Mouse (Mus musculus) duodenum, adult 2 months (tissue): ENCODE results near the gene Rxfp4. TPM values are rescaled to one million over a fixed set of nuclear protein-coding genes. Genes with fewer than 3 reads are reported as not detected.

Source experiments
- polyA plus RNA-seq: library from polyadenylated mRNA; depleted of rRNA; stranded (reverse); fragments of >200 nt; gene quantifications from 2 replicates; pipeline ENCODE4 v1.2.3, GENCODE M21; 2012; ENCODE audit warnings: low replicate concordance; rRNA removed

Gene Rxfp4
- polyA plus RNA-seq: not detected in 2 replicates

GRCm38 (mm10) chr3:88652846-88653515, at the start of gene Rxfp4:
TSS of gene Rxfp4 (minus strand) at chr3:88653142.

GRCm38 (mm10) chr3:88684980-88685941, 32.3 kb upstream of the Rxfp4 start, which contains the start of gene Khdc4:
TSS of gene Khdc4 (plus strand) at chr3:88685803.

GRCm38 (mm10) chr3:88605666-88606065, 47.3 kb downstream of the Rxfp4 start, which contains the start of gene Arhgef2:
TSS of gene Arhgef2 (plus strand) at chr3:88605966.

Other genes starting within 250 kb of the Rxfp4 start
- 95.3 and 128 TPM in 2 replicates for gene Pmf1, start 242.8 kb downstream of the Rxfp4 start, polyA plus RNA-seq
- gene Slc25a44, start 228.0 kb downstream of the Rxfp4 start, polyA plus RNA-seq: 19.7 and 31.1 TPM in 2 replicates
- 187 and 317 TPM in 2 replicates for gene Sema4a, start 192.0 kb downstream of the Rxfp4 start, polyA plus RNA-seq
- gene Lmna, start 143.2 kb downstream of the Rxfp4 start, polyA plus RNA-seq: 124 and 179 TPM in 2 replicates
- gene Mex3a, start 120.7 kb downstream of the Rxfp4 start, polyA plus RNA-seq: 0.24 and 0.51 TPM in 2 replicates
- gene Rab25, start 104.8 kb downstream of the Rxfp4 start, polyA plus RNA-seq: 189 and 203 TPM in 2 replicates
- gene Lamtor2, start 100.1 kb downstream of the Rxfp4 start, polyA plus RNA-seq: 163 and 174 TPM in 2 replicates
- 35.6 and 53.0 TPM in 2 replicates for gene Ubqln4, start 99.4 kb downstream of the Rxfp4 start, polyA plus RNA-seq
- gene Ssr2, start 77.3 kb downstream of the Rxfp4 start, polyA plus RNA-seq: 198 and 233 TPM in 2 replicates
- 67.3 and 80.5 TPM in 2 replicates for gene Arhgef2, start 47.2 kb downstream of the Rxfp4 start, polyA plus RNA-seq
- gene Khdc4, start 32.7 kb upstream of the Rxfp4 start, polyA plus RNA-seq: 20.1 and 49.6 TPM in 2 replicates
- 16.2 and 21.1 TPM in 2 replicates for gene Rit1, start 63.7 kb upstream of the Rxfp4 start, polyA plus RNA-seq
- gene Syt11, start 122.0 kb upstream of the Rxfp4 start, polyA plus RNA-seq: 1.2 and 1.3 TPM in 2 replicates
- 7.2 and 7.7 TPM in 2 replicates for gene Gon4l, start 182.1 kb upstream of the Rxfp4 start, polyA plus RNA-seq